Mouse (Mus musculus): ENCODE results near the gene Prmt2. TPM values are rescaled to one million over a fixed set of nuclear protein-coding genes. Genes with fewer than 3 reads are reported as not detected.

The Prmt2 gene
- polyA plus RNA-seq, 1 experiment = 52.4 TPM

DNA sequence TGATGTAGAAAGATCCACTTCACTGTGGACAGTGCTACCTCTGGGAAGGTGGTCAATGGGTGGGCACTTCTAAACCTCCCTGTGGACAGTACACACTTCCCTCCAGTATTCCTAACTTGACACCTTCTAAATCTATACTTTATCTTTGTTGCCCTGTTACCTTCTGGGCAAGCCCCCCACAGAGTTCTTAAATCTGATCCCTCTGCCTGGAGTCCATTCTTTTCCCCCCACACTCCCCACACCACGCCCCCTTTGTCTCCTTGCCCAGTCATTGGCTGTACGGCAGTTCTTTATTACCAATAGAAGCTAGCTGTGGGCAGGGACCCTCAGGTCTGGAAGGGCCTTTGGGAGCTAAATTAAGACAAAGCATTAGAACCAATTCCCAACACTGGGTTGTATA, 7.4 kb upstream of the Prmt2 start:
- no peaks in the 10 kb centered on the region for H3K36me3 ChIP-seq (ENCODE audit: control insufficient read depth, insufficient read depth)

DNA sequence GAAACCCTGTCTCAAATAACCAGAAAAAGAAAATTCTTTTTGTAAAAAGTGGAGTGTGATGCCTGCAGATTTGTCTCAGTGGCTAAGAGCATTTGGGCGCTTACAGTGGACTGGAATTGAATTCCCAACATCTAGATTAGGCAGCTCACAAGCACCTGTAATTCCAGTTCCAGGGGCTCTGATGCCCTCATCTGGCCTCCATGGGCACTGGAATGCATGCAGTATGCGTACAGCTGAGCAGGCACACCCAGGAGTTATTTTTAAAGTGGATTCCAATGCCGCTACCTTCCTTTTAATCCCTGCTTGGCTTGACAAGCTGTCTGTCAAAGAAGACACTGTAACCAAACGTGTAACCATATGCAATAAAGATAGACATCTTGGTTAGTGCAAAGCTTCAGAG, 1.7 kb upstream of the Prmt2 start:
- no peaks in the 10 kb centered on the region for H3K79me2 ChIP-seq (ENCODE audit: control insufficient read depth, insufficient read depth)
- no peak overlapping the region for H3K4me2 ChIP-seq (ENCODE audit: low read depth)
- H3K27me3 ChIP-seq (ENCODE audit: control insufficient read depth, insufficient read depth, insufficient read length) = no peaks in the 10 kb centered on the region
- H3K4me3 ChIP-seq = no peak overlapping the region
- TF ChIP-seq CEBPB (IDR thresholded peaks at IDR 0.05; ENCODE audit: insufficient read depth, poor library complexity, severe bottlenecking) (no peak), MYOD1 (IDR thresholded peaks at IDR 0.05; ENCODE audit: control insufficient read depth in 1 of 3, insufficient read length in 2 of 3, low read depth in 2 of 3) (peak in 1 of 3 experiments; percentile 22), MYOG (IDR thresholded peaks at IDR 0.05; ENCODE audit: control insufficient read depth in 1 of 3, insufficient read depth in 1 of 3, insufficient read length in 2 of 3, low read depth in 2 of 3) (peak in 1 of 3 experiments; percentile 17)
- peaks cover 10% of the 10 kb centered on the region for H3K36me3 ChIP-seq (ENCODE audit: control insufficient read depth, insufficient read depth)
- no peak overlapping the region for H3ac ChIP-seq (ENCODE audit: control insufficient read depth, insufficient read length)

More for the DNA sequence above, 7.4 kb upstream of the Prmt2 start:
- H3K4me3 ChIP-seq = no peak overlapping the region
- no peak overlapping the region for H3K4me2 ChIP-seq (ENCODE audit: low read depth)
- H3K79me2 ChIP-seq (ENCODE audit: control insufficient read depth, insufficient read depth) = no peaks in the 10 kb centered on the region
- TF ChIP-seq MYOG (IDR thresholded peaks at IDR 0.05; ENCODE audit: control insufficient read depth in 1 of 3, insufficient read depth in 1 of 3, insufficient read length in 2 of 3, low read depth in 2 of 3) (no peak), POLR2AphosphoS2 (IDR thresholded peaks at IDR 0.05; ENCODE audit: insufficient read length, low read depth) (no peak), POLR2A (IDR thresholded peaks at IDR 0.05; ENCODE audit: insufficient read length, low read depth) (no peak), USF1 (IDR thresholded peaks at IDR 0.05; ENCODE audit: low read depth) (no peak), MAX (IDR thresholded peaks at IDR 0.05; ENCODE audit: low read depth) (no peak)
- H3ac ChIP-seq (ENCODE audit: control insufficient read depth, insufficient read length) = no peak overlapping the region
- no peaks in the 10 kb centered on the region for H3K27me3 ChIP-seq (ENCODE audit: control insufficient read depth, insufficient read depth, insufficient read length)

DNA sequence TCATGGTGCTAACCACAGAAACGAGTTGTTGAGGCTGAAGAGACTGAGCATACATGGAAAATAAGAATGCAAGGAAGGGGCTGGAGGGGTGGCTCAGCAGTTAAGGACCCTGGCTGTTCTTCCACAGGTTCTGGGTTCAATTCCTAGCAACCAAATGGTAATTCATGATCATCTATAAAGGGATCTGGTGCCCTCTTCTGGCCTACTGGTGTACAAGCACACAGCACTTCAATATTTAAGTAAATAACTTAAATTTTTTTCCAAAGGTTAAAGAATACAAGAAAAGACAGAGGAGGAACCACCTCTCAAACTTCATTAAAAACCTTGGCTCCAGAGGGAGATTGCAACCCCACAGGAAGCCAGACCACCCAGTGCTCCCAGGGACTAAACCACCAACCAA, 8.0 kb downstream of the Prmt2 start:
- Histone ChIP-seq H3K27me3 (ENCODE audit: control insufficient read depth, insufficient read depth, insufficient read length) (no peaks in the 10 kb centered on the region), H3K4me3 (no peak overlapping the region), H3ac (ENCODE audit: control insufficient read depth, insufficient read length) (no peak overlapping the region), H3K36me3 (ENCODE audit: control insufficient read depth, insufficient read depth) (peaks cover 3% of the 10 kb centered on the region), H3K4me2 (ENCODE audit: low read depth) (no peak overlapping the region), H3K79me2 (ENCODE audit: control insufficient read depth, insufficient read depth) (no peaks in the 10 kb centered on the region)
- no peak for TF ChIP-seq SRF (IDR thresholded peaks at IDR 0.05; ENCODE audit: control insufficient read depth, insufficient read length, low read depth)
- TF ChIP-seq MYOD1 (IDR thresholded peaks at IDR 0.05; ENCODE audit: control insufficient read depth in 1 of 3, insufficient read length in 2 of 3, low read depth in 2 of 3) = no peak
- no peak for TF ChIP-seq E2F4 (IDR thresholded peaks at IDR 0.05; ENCODE audit: insufficient read depth)
- TF ChIP-seq USF1 (IDR thresholded peaks at IDR 0.05; ENCODE audit: low read depth) = no peak

DNA sequence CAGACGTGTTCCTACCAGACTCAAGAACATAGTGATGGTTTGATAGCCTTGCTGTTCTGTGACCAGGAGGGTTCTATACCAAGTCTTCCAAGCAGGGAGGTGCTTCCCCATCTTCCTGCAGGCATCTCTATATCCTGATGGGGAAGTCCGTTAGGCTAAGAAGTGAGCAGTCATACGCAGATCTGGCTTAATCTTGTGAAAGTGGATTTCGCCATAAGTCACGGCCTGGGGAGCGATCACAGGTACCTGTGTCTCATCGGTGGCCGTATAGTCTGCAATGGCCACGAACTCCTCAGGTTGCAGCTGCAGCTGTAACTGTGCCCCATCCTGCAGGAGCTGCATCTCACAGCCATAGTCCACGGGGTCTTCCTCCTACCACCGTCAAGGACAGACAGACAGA, 11.7 kb downstream of the Prmt2 start:
- Histone ChIP-seq H3K79me2 (ENCODE audit: control insufficient read depth, insufficient read depth) (no peaks in the 10 kb centered on the region), H3K4me2 (ENCODE audit: low read depth) (no peak overlapping the region), H3K36me3 (ENCODE audit: control insufficient read depth, insufficient read depth) (peaks cover 11% of the 10 kb centered on the region), H3K27me3 (ENCODE audit: control insufficient read depth, insufficient read depth, insufficient read length) (no peaks in the 10 kb centered on the region), H3K4me3 (no peak overlapping the region), H3ac (ENCODE audit: control insufficient read depth, insufficient read length) (no peak overlapping the region)
- TF ChIP-seq SRF (IDR thresholded peaks at IDR 0.05; ENCODE audit: control insufficient read depth, insufficient read length, low read depth) (no peak), POLR2A (IDR thresholded peaks at IDR 0.05; ENCODE audit: insufficient read length, low read depth) (no peak), CEBPB (IDR thresholded peaks at IDR 0.05; ENCODE audit: insufficient read depth, poor library complexity, severe bottlenecking) (no peak), TCF12 (IDR thresholded peaks at IDR 0.05; ENCODE audit: insufficient read depth, poor library complexity, severe bottlenecking) (no peak), MYOD1 (IDR thresholded peaks at IDR 0.05; ENCODE audit: control insufficient read depth in 1 of 3, insufficient read length in 2 of 3, low read depth in 2 of 3) (no peak), E2F4 (IDR thresholded peaks at IDR 0.05; ENCODE audit: insufficient read depth) (no peak), MAX (IDR thresholded peaks at IDR 0.05; ENCODE audit: low read depth) (no peak), USF1 (IDR thresholded peaks at IDR 0.05; ENCODE audit: low read depth) (no peak), TCF3 (IDR thresholded peaks at IDR 0.05; ENCODE audit: insufficient read length, low read depth) (no peak), REST (IDR thresholded peaks at IDR 0.05; ENCODE audit: insufficient read depth, insufficient read length) (no peak), POLR2AphosphoS2 (IDR thresholded peaks at IDR 0.05; ENCODE audit: insufficient read length, low read depth) (no peak), MYOG (IDR thresholded peaks at IDR 0.05; ENCODE audit: control insufficient read depth in 1 of 3, insufficient read depth in 1 of 3, insufficient read length in 2 of 3, low read depth in 2 of 3) (no peak)

DNA sequence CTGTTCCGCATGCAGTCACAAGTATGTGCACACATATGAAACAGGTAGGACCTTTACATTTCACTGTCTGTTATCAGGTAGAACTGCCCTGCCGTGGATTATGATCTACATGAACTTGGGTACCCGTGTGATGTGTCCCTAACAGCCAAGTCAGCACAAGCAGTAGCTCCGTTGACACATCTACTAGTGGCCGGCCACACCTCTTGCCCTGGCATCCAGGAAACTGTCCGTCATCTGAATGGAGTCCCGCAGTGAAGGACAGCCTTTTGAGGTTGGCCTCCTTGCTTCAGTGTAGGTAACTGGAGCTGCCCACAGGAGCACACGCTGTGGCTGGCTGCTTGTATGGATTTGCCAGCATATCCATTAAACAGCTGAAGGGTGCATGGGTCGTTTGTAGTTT, 19.4 kb downstream of the Prmt2 start:
- no peak overlapping the region for H3ac ChIP-seq (ENCODE audit: control insufficient read depth, insufficient read length)
- no peak for TF ChIP-seq CEBPB (IDR thresholded peaks at IDR 0.05; ENCODE audit: insufficient read depth, poor library complexity, severe bottlenecking)
- no peak for TF ChIP-seq USF1 (IDR thresholded peaks at IDR 0.05; ENCODE audit: low read depth)
- TF ChIP-seq MYOD1 (IDR thresholded peaks at IDR 0.05; ENCODE audit: control insufficient read depth in 1 of 3, insufficient read length in 2 of 3, low read depth in 2 of 3) = no peak
- no peak for TF ChIP-seq POLR2AphosphoS2 (IDR thresholded peaks at IDR 0.05; ENCODE audit: insufficient read length, low read depth)
- no peak for TF ChIP-seq E2F4 (IDR thresholded peaks at IDR 0.05; ENCODE audit: insufficient read depth)
- no peak for TF ChIP-seq TCF3 (IDR thresholded peaks at IDR 0.05; ENCODE audit: insufficient read length, low read depth)
- TF ChIP-seq MYOG (IDR thresholded peaks at IDR 0.05; ENCODE audit: control insufficient read depth in 1 of 3, insufficient read depth in 1 of 3, insufficient read length in 2 of 3, low read depth in 2 of 3) = no peak
- TF ChIP-seq REST (IDR thresholded peaks at IDR 0.05; ENCODE audit: insufficient read depth, insufficient read length) = no peak
- no peak for TF ChIP-seq MAX (IDR thresholded peaks at IDR 0.05; ENCODE audit: low read depth)
- no peak for TF ChIP-seq SRF (IDR thresholded peaks at IDR 0.05; ENCODE audit: control insufficient read depth, insufficient read length, low read depth)
- no peak for TF ChIP-seq TCF12 (IDR thresholded peaks at IDR 0.05; ENCODE audit: insufficient read depth, poor library complexity, severe bottlenecking)
- TF ChIP-seq POLR2A (IDR thresholded peaks at IDR 0.05; ENCODE audit: insufficient read length, low read depth) = no peak
- no peak overlapping the region for H3K4me3 ChIP-seq
- peaks cover 14% of the 10 kb centered on the region for H3K36me3 ChIP-seq (ENCODE audit: control insufficient read depth, insufficient read depth)
- H3K79me2 ChIP-seq (ENCODE audit: control insufficient read depth, insufficient read depth) = no peaks in the 10 kb centered on the region
- H3K27me3 ChIP-seq (ENCODE audit: control insufficient read depth, insufficient read depth, insufficient read length) = no peaks in the 10 kb centered on the region
- no peak overlapping the region for H3K4me2 ChIP-seq (ENCODE audit: low read depth)

Data from myocyte (in vitro differentiated cells).